Mouse (Mus musculus) kidney, adult 2 months (tissue): ENCODE data around the gene Rnf146.

Experiments used
- CTCF ChIP-seq: fragments of 200-500 bp; conservative IDR thresholded peaks from 2 replicates; pipeline ENCODE4 v1.5.1; 2011; ENCODE audit warnings: low read depth, mild to moderate bottlenecking, control low read depth, low read length, moderate library complexity, mixed read lengths; ENCODE audit not compliant: insufficient read depth, insufficient read length
- POLR2A ChIP-seq: fragments of 200-500 bp; IDR thresholded peaks from one replicate; pipeline ENCODE4 v1.6.1; 2011; ENCODE audit warnings: low read depth, low read length, control low read depth

DNA sequence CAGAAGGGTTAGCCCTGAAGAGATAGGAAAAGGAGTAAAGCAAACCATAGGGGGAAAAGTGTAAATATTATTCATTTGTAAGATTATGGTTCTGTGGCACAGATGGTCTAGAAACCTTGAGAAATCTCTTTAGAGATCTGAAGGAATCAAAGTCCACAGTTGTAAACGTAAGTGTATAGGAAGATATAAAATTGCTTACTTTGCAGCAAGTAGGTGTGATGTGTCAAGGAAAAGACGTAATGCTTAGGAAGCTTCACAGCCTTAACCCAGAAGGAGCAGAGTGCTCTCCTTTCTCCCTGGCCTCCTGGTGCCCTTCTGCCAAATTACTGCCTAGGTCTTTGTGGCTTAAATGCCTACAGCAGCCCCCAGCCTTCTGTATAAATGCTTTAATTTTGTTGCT lies 37.4 kb downstream of the Rnf146 start:
- TF ChIP-seq CTCF (no peak), POLR2A (no peak)
